Mouse (Mus musculus): ENCODE data around the gene Lcmt1.

Gene Lcmt1

DNA sequence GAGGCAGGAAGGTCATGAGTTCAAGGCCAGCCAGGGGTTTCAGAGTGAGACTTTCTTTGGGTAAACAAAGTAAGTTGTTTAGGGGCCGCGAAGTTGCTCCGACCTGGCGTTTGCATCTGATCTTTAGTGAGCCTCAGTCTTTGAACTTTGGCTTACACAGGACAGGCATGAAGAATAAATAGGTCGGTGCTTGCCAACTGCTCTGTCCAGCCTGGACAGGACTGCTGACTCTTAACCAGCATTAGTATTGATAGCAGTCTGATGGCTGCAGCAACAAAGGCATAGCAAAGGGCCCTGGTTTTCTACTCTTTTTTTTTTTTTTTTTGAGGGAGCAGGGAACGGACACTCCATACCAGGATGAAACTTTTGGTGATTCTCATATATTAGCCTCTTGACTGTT lies 83.0 kb downstream of the Lcmt1 start:
- in situ Hi-C loops (cut with MboI, MseI): loop anchor here in 1 of 2 experiments (25.0 kb wide), 1 partner anchor 740 kb away; no protein-coding TSS in a partner anchor

DNA sequence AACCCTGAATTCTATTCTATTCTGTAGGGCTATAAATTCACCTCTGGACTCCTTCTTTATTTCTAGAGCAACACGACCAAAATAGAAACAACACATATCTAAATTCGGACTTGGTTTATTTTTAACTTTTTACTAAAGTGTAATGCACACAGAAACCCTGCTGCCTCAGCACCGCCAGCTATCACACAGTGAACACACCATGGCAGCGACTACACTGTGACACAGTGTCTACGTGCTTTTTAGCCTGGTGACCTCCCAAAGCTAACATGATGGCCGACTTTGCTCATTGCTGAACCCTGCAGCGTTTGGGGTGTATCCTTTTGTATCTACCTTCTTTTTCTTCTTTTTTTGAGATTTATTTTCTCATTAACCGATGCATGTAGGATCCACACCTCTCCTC lies 83.5 kb downstream of the Lcmt1 start:
- in situ Hi-C loops (cut with MboI, MseI): loop anchor here in 1 of 2 experiments (25.0 kb wide), 1 partner anchor 741 kb away; no protein-coding TSS in a partner anchor

DNA sequence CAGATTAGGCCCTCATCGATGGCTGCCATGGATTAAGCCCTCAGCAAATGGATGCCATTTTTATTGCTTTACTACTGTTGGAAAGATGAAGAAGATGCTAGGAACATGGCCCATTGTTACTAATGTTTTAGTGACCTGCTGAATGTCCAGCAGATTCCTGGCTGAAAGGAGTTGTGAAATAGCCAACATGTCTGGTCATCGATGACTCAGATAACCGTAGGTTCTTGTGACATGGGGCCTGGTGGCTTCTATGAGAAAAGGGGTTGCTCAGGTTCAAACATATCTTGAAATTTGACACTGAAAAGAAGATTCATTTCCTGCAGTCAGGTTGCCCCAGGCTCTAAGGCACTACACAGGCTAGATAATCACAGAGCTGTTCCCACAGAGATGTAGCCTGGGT lies 85.5 kb downstream of the Lcmt1 start:
- in situ Hi-C loops (cut with MboI, MseI): loop anchor here in 1 of 2 experiments (25.0 kb wide), 1 partner anchor 743 kb away; no protein-coding TSS in a partner anchor

DNA sequence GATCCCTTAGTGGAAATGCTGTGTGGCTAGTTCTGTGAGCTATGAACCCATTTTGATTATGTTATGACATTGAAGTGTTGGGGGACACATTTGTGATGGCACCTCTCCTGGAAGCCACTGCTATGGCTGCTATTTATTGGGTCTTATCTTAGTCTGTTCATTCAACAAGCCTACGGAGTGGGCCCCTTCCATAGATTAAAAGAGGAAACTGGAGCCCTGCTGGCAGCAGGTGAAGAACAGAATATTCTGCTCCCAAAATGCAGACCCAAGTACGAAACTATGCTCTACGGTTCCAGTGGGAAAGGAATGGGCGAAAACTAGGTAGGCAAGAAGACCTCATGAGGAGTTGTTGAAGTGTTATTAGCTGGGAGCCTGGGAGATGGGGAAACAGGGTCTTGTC lies 88.7 kb downstream of the Lcmt1 start:
- in situ Hi-C loops (cut with MboI, MseI): loop anchor here in 1 of 2 experiments (25.0 kb wide), 1 partner anchor 746 kb away; no protein-coding TSS in a partner anchor

DNA sequence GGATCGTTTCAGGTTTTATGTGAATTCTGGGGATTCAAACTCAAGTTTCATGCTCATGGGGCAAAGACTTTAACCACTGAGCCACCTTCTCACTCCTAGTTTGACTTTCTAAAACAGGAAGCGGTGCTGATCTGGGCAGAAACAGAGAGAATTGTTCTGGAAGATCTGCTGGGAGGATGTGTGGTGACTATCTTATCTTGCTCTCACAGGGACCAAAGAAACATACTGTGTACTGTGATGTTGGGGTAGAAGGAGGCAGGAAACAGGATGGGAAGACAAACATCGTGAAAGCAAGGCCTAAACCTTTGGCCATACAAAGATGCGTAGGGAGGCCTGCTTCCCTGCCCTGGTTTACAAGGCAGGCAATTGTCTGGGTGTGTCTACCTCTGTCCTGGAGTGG lies 89.7 kb downstream of the Lcmt1 start:
- in situ Hi-C loops (cut with MboI, MseI): loop anchor here in 1 of 2 experiments (25.0 kb wide), 1 partner anchor 747 kb away; no protein-coding TSS in a partner anchor

DNA sequence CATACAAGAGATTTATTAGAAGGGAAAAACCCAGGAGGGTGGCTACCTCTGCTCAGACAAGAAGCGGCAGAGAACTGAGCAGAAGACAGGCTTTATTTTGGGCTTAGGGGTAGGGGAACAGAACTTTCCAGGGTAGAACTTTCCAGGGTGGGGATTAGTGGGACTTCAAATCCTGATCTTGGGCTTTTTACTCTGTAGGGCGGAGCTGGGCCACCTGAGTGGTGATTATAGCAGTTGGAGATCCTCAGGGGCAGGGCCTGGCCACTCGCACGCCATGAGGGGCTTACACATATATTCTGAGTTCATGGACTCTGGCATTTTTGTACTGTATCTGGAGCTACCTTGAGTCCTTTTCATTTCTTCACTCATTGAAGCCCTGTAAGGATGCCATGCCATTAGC lies 91.7 kb downstream of the Lcmt1 start:
- in situ Hi-C loops (cut with MboI, MseI): loop anchor here in 1 of 2 experiments (10.0 to 25.0 kb wide), 2 partner anchors 437 to 749 kb away; no protein-coding TSS in a partner anchor

DNA sequence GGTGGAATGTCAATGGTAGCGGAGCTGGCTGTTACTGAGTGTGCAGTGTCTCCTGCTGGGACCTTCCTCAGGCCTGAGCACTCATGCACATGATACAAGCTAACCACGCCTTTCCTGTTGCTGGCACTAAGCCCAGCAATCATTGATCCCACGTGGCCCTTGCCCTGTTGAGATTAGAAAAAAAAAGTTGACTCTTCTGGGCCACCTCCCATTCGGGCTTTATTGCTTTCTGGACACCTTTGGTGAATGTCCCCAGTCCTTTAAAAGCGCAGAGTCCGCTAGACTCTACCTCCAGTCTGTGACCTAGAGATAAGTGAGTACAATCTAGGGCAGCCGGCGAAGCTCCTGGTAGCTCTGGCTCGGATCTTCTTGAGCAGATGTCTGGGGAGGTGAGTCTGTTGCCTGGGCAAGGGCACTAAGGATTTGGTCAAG lies 92.5 kb downstream of the Lcmt1 start, which contains the start of gene Aqp8:
TSS of gene Aqp8 (plus strand) at position 222 of the 432 bp plus-strand sequence.
- in situ Hi-C loops (cut with MboI, MseI): loop anchor here in 1 of 2 experiments (10.0 to 25.0 kb wide), 2 partner anchors 437 to 750 kb away; no protein-coding TSS in a partner anchor

DNA sequence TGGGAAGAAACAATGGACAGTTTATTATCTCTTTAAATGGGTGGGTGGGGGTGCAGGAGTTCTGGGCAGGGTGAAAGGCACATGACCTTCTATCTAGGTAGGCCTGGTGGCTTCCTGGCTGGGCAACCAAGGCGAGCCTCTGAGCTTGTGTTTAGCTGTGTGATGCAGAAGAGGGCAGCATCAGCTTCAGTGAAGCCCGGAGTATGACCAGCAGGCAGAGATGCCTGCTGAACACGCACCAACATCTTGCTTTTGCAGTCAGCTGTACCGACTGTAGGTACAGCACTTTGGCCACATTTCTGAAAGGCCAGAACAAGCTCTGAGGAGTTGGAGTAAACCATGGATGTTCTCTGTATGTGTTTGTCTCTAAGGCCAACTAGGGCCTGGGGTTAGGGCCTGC lies 94.0 kb downstream of the Lcmt1 start:
- in situ Hi-C loops (cut with MboI, MseI): loop anchor here in 1 of 2 experiments (10.0 to 25.0 kb wide), 2 partner anchors 439 to 751 kb away; no protein-coding TSS in a partner anchor

DNA sequence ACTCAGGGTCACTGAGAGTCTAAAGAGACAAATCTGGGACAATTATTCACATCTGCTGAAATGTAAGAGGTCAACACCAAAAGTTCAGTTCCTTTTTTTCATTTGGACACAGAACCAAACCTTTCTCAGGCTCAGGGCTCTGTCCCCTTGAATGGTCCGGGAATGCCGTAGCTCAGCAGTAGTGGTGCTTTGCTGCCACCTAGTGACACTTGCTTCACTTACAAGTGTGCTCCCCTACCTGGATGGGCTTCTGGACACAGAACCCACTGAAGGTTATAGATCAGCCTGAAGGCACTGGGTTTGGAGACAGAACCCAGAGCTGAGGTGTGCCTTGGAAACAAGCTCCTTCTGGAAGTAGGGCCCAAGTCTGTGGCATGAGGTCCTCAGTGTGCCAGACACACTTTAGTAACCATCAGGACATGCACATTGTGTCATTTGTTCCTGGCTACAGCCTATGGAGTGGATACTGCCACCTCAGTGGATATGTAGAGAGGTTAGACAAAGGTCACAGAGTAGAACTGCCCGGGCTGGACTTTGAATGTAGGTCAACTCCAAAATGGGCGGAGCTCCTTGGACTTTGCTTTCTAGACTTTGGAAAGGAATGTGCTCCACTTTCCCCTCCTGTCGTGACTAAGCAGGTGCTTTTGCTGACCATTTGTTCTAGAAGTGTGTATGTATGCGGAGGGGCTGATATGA lies 96.3 kb downstream of the Lcmt1 start:
- in situ Hi-C loops (cut with MboI, MseI): loop anchor here (5.0 to 25.0 kb wide), 5 partner anchors 64 to 754 kb away; no protein-coding TSS in a partner anchor

DNA sequence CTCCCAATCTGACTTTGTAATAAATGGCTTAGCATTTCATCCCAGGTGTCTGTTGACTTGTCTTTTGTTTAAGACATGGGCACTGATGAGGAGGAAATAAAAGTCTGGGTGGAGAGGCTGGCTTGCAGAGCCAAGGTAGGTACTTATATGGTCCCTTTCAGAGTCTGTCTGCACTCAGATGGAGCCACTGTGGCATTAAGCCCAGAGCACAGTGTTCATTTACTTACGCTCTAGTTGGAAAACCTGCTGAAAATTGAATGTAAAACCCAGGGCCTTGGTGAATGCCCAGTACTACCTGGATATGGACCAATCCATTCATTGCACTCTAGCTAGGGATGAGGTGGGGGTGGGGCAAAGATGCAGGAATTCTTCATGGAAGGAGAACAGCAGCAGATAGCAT lies 98.4 kb downstream of the Lcmt1 start:
- in situ Hi-C loops (cut with MboI, MseI): loop anchor here (5.0 to 25.0 kb wide), 5 partner anchors 66 to 756 kb away; no protein-coding TSS in a partner anchor

Measured in T-helper 17 cell (primary cell).